Mouse (Mus musculus): ENCODE measurements around the gene Numbl. TPM values are rescaled to one million over a fixed set of nuclear protein-coding genes. Genes with fewer than 3 reads are reported as not detected.

Numbl gene
- polyA plus RNA-seq, 1 experiment from 2014 or later = 3.6 TPM

- peaks cover 17% of the 10 kb centered on the region for H3K4me1 ChIP-seq (replicated peaks; ENCODE audit: control insufficient read depth, insufficient read depth, low read length)
- no peaks in the 10 kb centered on the region for H3K9me3 ChIP-seq (ENCODE audit: control insufficient read depth, low read length)
- peaks cover 95% of the 10 kb centered on the region for H3K27me3 ChIP-seq (replicated peaks; ENCODE audit: control insufficient read depth, insufficient read depth, low read length)
- no peak overlapping the region for H3K4me3 ChIP-seq (ENCODE audit: low read depth, low read length)
- 75% methylated on average over 11 of the region's 11 CpGs for WGBS
- H3K27ac ChIP-seq (ENCODE audit: low read depth, low read length) = no peak overlapping the region
- ATAC-seq (replicated peaks; ENCODE audit: low FRiP score) (no peak), DNase-seq (ENCODE audit: low spot score) (no peak)
- H3K4me2 ChIP-seq = no peak overlapping the region
- H3K36me3 ChIP-seq (ENCODE audit: control insufficient read depth, insufficient read depth, low read length) = no peaks in the 10 kb centered on the region
- H3K9ac ChIP-seq (ENCODE audit: low read depth, low read length) = no peak overlapping the region
These were observed 69.9 kb downstream of the Numbl start for GRCm38 (mm10) chr7:27328161-27328560.

GRCm38 (mm10) chr7:27328648-27329047 lies 70.4 kb downstream of the Numbl start:
- H3K27ac ChIP-seq (ENCODE audit: low read depth, low read length) = no peak overlapping the region
- ATAC-seq (replicated peaks; ENCODE audit: low FRiP score) = no peak
- H3K36me3 ChIP-seq (ENCODE audit: control insufficient read depth, insufficient read depth, low read length) = no peaks in the 10 kb centered on the region
- no peak overlapping the region for H3K4me2 ChIP-seq
- DNase-seq (ENCODE audit: low spot score) = no peak
- H3K9me3 ChIP-seq (ENCODE audit: control insufficient read depth, low read length) = no peaks in the 10 kb centered on the region
- H3K4me1 ChIP-seq (replicated peaks; ENCODE audit: control insufficient read depth, insufficient read depth, low read length) = peaks cover 21% of the 10 kb centered on the region
- WGBS = 34% methylated on average over 16 of the region's 16 CpGs
- H3K9ac ChIP-seq (ENCODE audit: low read depth, low read length) = no peak overlapping the region
- H3K27me3 ChIP-seq (replicated peaks; ENCODE audit: control insufficient read depth, insufficient read depth, low read length) = peaks cover 100% of the 10 kb centered on the region
- no peak overlapping the region for H3K4me3 ChIP-seq (ENCODE audit: low read depth, low read length)

GRCm38 (mm10) chr7:27329326-27329947 lies 71.2 kb downstream of the Numbl start:
- H3K4me1 ChIP-seq (replicated peaks; ENCODE audit: control insufficient read depth, insufficient read depth, low read length) = peaks cover 28% of the 10 kb centered on the region
- peak; percentile 82 for DNase-seq (ENCODE audit: low spot score)
- H3K9ac ChIP-seq (ENCODE audit: low read depth, low read length) = no peak overlapping the region
- 4% methylated on average over 45 of the region's 45 CpGs for WGBS
- no peak overlapping the region for H3K27ac ChIP-seq (ENCODE audit: low read depth, low read length)
- H3K4me3 ChIP-seq (ENCODE audit: low read depth, low read length) = peak overlapping the region; percentile 21; the same call in 1 of the 2 replicates
- no peaks in the 10 kb centered on the region for H3K9me3 ChIP-seq (ENCODE audit: control insufficient read depth, low read length)
- H3K36me3 ChIP-seq (ENCODE audit: control insufficient read depth, insufficient read depth, low read length) = no peaks in the 10 kb centered on the region
- H3K4me2 ChIP-seq = peak overlapping the region; percentile 84
- H3K27me3 ChIP-seq (replicated peaks; ENCODE audit: control insufficient read depth, insufficient read depth, low read length) = peaks cover 100% of the 10 kb centered on the region
- peak; percentile 30; the same call in 1 of the 2 replicates for ATAC-seq (replicated peaks; ENCODE audit: low FRiP score)

- Histone ChIP-seq H3K27ac (ENCODE audit: low read depth, low read length) (no peak overlapping the region), H3K9ac (ENCODE audit: low read depth, low read length) (no peak overlapping the region), H3K27me3 (replicated peaks; ENCODE audit: control insufficient read depth, insufficient read depth, low read length) (peaks cover 100% of the 10 kb centered on the region), H3K36me3 (ENCODE audit: control insufficient read depth, insufficient read depth, low read length) (no peaks in the 10 kb centered on the region), H3K9me3 (ENCODE audit: control insufficient read depth, low read length) (no peaks in the 10 kb centered on the region), H3K4me1 (replicated peaks; ENCODE audit: control insufficient read depth, insufficient read depth, low read length) (peaks cover 31% of the 10 kb centered on the region), H3K4me3 (ENCODE audit: low read depth, low read length) (peak overlapping the region; percentile 49; the same call in 1 of the 2 replicates), H3K4me2 (peak overlapping the region; percentile 84)
- ATAC-seq (replicated peaks; ENCODE audit: low FRiP score) (no peak), DNase-seq (ENCODE audit: low spot score) (no peak)
- WGBS = 18% methylated on average over 17 of the region's 17 CpGs
These were observed 71.7 kb downstream of the Numbl start for GRCm38 (mm10) chr7:27329981-27330380.

GRCm38 (mm10) chr7:27330709-27331540 lies 72.7 kb downstream of the Numbl start:
- Histone ChIP-seq H3K27me3 (replicated peaks; ENCODE audit: control insufficient read depth, insufficient read depth, low read length) (peaks cover 100% of the 10 kb centered on the region), H3K4me1 (replicated peaks; ENCODE audit: control insufficient read depth, insufficient read depth, low read length) (peaks cover 31% of the 10 kb centered on the region), H3K4me3 (ENCODE audit: low read depth, low read length) (peak overlapping the region; percentile 49), H3K4me2 (peak overlapping the region; percentile 84), H3K36me3 (ENCODE audit: control insufficient read depth, insufficient read depth, low read length) (no peaks in the 10 kb centered on the region), H3K9ac (ENCODE audit: low read depth, low read length) (no peak overlapping the region), H3K9me3 (ENCODE audit: control insufficient read depth, low read length) (no peaks in the 10 kb centered on the region), H3K27ac (ENCODE audit: low read depth, low read length) (0 out of 2 replicates have a peak overlapping the region, but pooled peaks have one; percentile 11)
- WGBS = 2% methylated on average over 39 of the region's 39 CpGs
- DNase-seq (ENCODE audit: low spot score) (peak; percentile 86), ATAC-seq (replicated peaks; ENCODE audit: low FRiP score) (peak; percentile 69)

GRCm38 (mm10) chr7:27331541-27331851 lies 73.3 kb downstream of the Numbl start:
- no peaks in the 10 kb centered on the region for H3K36me3 ChIP-seq (ENCODE audit: control insufficient read depth, insufficient read depth, low read length)
- H3K4me1 ChIP-seq (replicated peaks; ENCODE audit: control insufficient read depth, insufficient read depth, low read length) = peaks cover 31% of the 10 kb centered on the region
- peak overlapping the region; percentile 84 for H3K4me2 ChIP-seq
- H3K4me3 ChIP-seq (ENCODE audit: low read depth, low read length) = peak overlapping the region; percentile 49; the same call in 1 of the 2 replicates
- DNase-seq (ENCODE audit: low spot score) (no peak), ATAC-seq (replicated peaks; ENCODE audit: low FRiP score) (no peak)
- H3K9me3 ChIP-seq (ENCODE audit: control insufficient read depth, low read length) = no peaks in the 10 kb centered on the region
- H3K27me3 ChIP-seq (replicated peaks; ENCODE audit: control insufficient read depth, insufficient read depth, low read length) = peaks cover 100% of the 10 kb centered on the region
- 5% methylated on average over 8 of the region's 8 CpGs for WGBS
- H3K27ac ChIP-seq (ENCODE audit: low read depth, low read length) = no peak overlapping the region
- no peak overlapping the region for H3K9ac ChIP-seq (ENCODE audit: low read depth, low read length)

Other genes starting within 250 kb of the Numbl start
- 0.31 TPM in 1 of 2 replicates, not detected in the other for gene Cyp2a12, start 229.4 kb upstream of the Numbl start, polyA plus RNA-seq (2014; fragmentation: Nextera tagmentation; extraction: Ambion mirVana)
- not detected in 2 replicates for gene Cyp2f2, start 138.5 kb upstream of the Numbl start, polyA plus RNA-seq (2014; fragmentation: Nextera tagmentation; extraction: Ambion mirVana)
- gene Cyp2t4, start 104.7 kb upstream of the Numbl start, polyA plus RNA-seq (2014; fragmentation: Nextera tagmentation; extraction: Ambion mirVana) = not detected in 2 replicates
- gene Egln2, start 91.6 kb upstream of the Numbl start, polyA plus RNA-seq (2014; fragmentation: Nextera tagmentation; extraction: Ambion mirVana) = 37.1 and 39.7 TPM in 2 replicates
- gene Rab4b, start 79.5 kb upstream of the Numbl start, polyA plus RNA-seq (2014; fragmentation: Nextera tagmentation; extraction: Ambion mirVana) = 40.9 and 44.8 TPM in 2 replicates
- gene Gm21983, start 77.3 kb upstream of the Numbl start, polyA plus RNA-seq (2014; fragmentation: Nextera tagmentation; extraction: Ambion mirVana) = not detected in 2 replicates
- gene Mia, start 77.3 kb upstream of the Numbl start, polyA plus RNA-seq (2014; fragmentation: Nextera tagmentation; extraction: Ambion mirVana) = 0.73 and 1.3 TPM in 2 replicates
- gene BC024978, start 62.7 kb upstream of the Numbl start, polyA plus RNA-seq (2014; fragmentation: Nextera tagmentation; extraction: Ambion mirVana) = 2.5 and 2.8 TPM in 2 replicates
- gene Snrpa, start 62.2 kb upstream of the Numbl start, polyA plus RNA-seq (2014; fragmentation: Nextera tagmentation; extraction: Ambion mirVana) = 282 and 294 TPM in 2 replicates
- gene Itpkc, start 29.8 kb upstream of the Numbl start, polyA plus RNA-seq (2014; fragmentation: Nextera tagmentation; extraction: Ambion mirVana) = 3.5 and 4.8 TPM in 2 replicates
- 16.6 and 18.7 TPM in 2 replicates for gene Coq8b, start 25.4 kb upstream of the Numbl start, polyA plus RNA-seq (2014; fragmentation: Nextera tagmentation; extraction: Ambion mirVana)
- 7.1 and 10.2 TPM in 2 replicates for gene Ltbp4, start 79.3 kb downstream of the Numbl start, polyA plus RNA-seq (2014; fragmentation: Nextera tagmentation; extraction: Ambion mirVana)
- gene Shkbp1, start 97.6 kb downstream of the Numbl start, polyA plus RNA-seq (2014; fragmentation: Nextera tagmentation; extraction: Ambion mirVana) = 46.8 and 49.6 TPM in 2 replicates
- gene Gm20479, start 99.0 kb downstream of the Numbl start, polyA plus RNA-seq (2014; fragmentation: Nextera tagmentation; extraction: Ambion mirVana) = 0.43 and 1.2 TPM in 2 replicates
- gene Sptbn4, start 189.3 kb downstream of the Numbl start, polyA plus RNA-seq (2014; fragmentation: Nextera tagmentation; extraction: Ambion mirVana) = 0.17 and 0.19 TPM in 2 replicates
- gene Blvrb, start 189.5 kb downstream of the Numbl start, polyA plus RNA-seq (2014; fragmentation: Nextera tagmentation; extraction: Ambion mirVana) = 581 and 583 TPM in 2 replicates
- gene Sertad3, start 215.3 kb downstream of the Numbl start, polyA plus RNA-seq (2014; fragmentation: Nextera tagmentation; extraction: Ambion mirVana) = 20.6 and 21.5 TPM in 2 replicates
- gene Sertad1, start 228.5 kb downstream of the Numbl start, polyA plus RNA-seq (2014; fragmentation: Nextera tagmentation; extraction: Ambion mirVana) = 23.0 and 24.3 TPM in 2 replicates
- 0.80 and 0.84 TPM in 2 replicates for gene Prx, start 240.9 kb downstream of the Numbl start, polyA plus RNA-seq (2014; fragmentation: Nextera tagmentation; extraction: Ambion mirVana)